Mouse (Mus musculus) spleen, postnatal 0 days (tissue): Measurements from ENCODE around the gene Sept9. TPM values are rescaled to one million over a fixed set of nuclear protein-coding genes. Genes with fewer than 3 reads are reported as not detected.

Experiments
- polyA plus RNA-seq: library from polyadenylated mRNA; unstranded; fragments of >200 nt; fragmentation: Nextera tagmentation; extraction: Ambion mirVana; gene quantifications from 2 replicates; pipeline ENCODE4 v1.2.1, GENCODE M21; 2015

Gene Sept9
- 37.0 and 52.0 TPM in 2 replicates for polyA plus RNA-seq

GRCm38 (mm10) chr11:117199282-117200175 is at the start of gene Sept9:
Sept9 (plus strand) TSS chr11:117199661.

Other genes starting within 250 kb of the Sept9 start
- gene Sec14l1, start 84.5 kb upstream of the Sept9 start, polyA plus RNA-seq: 19.2 and 20.6 TPM in 2 replicates